Mouse (Mus musculus): ENCODE data around the gene Ap1s1. TPM values are rescaled to one million over a fixed set of nuclear protein-coding genes. Genes with fewer than 3 reads are reported as not detected.
A peak's percentile ranks its signal among the peaks of the same experiment; 100 is the strongest.

The Ap1s1 gene
- total RNA-seq, 1 experiment from 2014 or later, result 9.2 TPM

DNA sequence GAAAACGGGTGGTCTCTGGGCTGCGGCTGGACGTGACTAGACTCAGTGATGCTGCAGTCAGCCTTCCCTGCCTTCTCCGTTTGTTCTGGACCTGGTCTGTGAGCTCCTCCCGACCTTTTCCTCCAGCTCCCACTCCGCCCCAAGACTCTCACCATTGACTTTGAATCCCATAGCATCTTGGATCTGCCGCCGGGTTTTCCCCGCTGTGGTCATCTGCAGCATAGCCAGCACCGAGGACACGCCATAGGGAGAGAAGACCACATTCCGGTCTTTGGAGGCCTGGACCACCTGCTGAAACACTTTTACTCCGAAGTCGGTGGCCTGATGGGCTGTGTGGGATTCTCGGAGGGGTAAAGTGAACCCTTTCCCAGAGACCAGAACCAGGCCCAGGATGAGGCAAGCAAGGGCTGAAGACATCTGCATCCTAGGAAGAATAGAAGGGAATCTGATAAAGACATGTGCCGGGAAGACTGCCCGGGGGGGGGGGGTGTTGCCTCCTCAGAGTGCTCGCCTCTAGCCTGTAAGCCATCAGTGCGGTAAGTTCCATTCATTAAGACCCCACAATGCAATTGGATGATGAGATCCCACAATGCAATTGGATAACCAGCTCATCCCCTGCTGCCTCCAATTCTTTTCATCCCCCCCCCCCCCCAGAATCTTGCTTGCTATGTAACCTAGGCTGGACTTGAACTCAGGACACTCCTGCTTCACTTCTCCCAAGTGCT is 25.1 kb upstream of the Ap1s1 start:
- no peak for ATAC-seq (ENCODE audit: extremely low read depth, insufficient number of reproducible peaks, low FRiP score, poor library complexity, severe bottlenecking)

DNA sequence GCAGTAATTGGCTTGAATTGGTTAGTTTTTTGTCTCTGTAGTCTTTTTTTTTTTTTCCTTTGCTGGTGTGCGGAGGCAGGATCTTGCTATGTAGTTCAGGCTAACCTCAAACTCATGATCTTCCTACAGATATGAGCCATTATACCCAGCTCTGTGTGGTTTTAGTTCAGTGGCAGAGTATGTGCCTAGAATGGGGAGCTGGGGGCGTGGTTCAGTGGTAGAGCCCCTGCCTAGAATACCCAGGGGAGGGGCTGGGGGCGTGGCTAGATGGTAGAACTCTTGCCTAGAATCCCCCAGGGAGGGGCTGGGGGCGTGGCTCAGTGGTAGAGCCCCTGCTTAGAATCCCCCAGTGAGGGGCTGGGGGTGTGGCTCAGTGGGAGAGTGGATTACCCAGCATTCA is 22.8 kb upstream of the Ap1s1 start:
- ATAC-seq (ENCODE audit: extremely low read depth, insufficient number of reproducible peaks, low FRiP score, poor library complexity, severe bottlenecking), result no peak

DNA sequence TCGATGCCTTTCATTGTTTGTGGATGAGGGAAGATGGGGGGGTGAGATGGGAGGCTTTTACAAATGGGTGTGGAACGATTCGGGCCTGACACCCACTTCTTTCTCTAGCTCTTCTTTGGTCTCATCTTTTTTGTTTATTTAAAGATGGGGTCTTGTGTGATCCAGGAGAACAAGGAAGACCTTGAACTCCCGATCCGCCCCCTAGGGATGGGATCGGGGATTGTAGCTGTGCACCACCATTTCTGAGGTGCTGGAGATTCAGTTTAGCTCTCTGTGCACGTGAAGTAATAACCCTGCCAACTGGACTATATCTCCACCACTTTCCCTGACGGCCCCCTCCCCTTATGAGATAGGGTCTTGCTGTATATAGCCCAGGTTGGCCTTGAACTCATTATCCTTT is 20.0 kb upstream of the Ap1s1 start:
- ATAC-seq (ENCODE audit: extremely low read depth, insufficient number of reproducible peaks, low FRiP score, poor library complexity, severe bottlenecking), result no peak

DNA sequence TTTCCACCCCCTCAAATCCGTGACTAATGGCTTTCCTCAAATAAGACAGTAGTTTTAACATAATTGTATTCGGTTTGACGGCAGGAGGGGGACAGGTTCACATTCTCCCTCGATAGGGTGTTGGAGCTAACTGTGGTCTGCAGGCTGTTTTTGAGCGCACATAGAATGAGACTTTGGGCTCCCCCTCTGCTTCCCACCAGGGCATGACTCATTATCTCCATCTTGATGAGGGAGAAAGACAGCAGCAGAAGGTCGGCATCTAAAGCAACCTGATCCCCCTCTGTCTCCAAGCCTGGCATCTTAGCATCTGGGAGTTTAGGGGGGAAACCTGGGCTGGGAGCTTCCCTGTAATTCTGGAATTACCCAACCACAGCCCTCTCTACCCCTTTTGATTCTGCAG is 19.5 kb upstream of the Ap1s1 start:
- no peak for ATAC-seq (ENCODE audit: extremely low read depth, insufficient number of reproducible peaks, low FRiP score, poor library complexity, severe bottlenecking)

DNA sequence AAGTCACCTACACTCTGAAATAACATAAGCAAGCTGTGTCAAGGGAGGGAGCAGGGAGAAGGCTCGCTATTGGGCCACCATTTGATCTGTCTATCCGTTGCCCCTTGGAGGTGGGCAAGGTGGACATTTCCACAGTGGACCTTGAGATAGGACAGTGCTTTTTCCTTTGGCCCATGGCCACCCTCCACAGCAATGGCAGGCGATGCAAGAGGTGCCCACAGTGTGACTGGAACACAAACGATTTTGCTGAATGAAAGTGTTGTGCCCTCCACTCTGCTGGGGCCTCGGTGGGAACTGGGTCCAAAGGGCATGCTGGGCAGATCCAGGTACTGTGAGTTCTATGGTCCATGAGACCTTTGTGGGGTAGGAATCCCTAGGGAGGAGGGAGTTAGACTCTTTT is 16.7 kb upstream of the Ap1s1 start:
- ATAC-seq (ENCODE audit: extremely low read depth, insufficient number of reproducible peaks, low FRiP score, poor library complexity, severe bottlenecking), result no peak

DNA sequence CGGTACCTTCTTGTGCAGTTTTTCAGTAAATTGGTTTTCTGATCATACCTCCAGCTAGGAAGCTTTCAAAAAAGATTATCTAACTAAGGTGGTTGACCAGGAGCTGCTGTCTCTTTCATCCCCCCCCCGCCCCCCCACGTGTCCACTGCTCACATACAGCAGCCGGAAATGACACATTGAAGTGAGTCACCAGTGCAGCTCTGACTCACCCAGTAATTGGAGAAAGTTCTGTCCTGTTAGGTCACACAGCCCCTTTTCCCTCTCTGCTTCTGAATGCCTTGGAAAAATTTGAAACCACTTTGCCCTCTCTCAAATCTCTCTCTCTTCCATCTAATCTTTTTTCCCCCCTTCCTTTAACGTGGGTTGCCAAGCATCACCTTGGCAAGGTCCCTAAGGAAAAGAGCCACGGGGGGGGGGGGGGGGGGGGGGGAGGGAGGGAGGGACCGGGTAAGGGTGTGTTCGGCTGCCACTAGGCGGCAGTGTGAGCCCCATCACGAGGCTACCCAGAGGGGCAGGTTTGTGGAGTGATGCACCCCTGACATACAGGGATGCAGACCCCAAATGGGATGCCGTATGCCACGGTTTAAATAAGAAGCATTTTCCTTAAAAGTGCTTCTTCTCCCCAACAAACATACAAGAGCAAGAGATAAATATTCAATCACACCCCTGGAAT is 16.0 kb upstream of the Ap1s1 start:
- ATAC-seq (ENCODE audit: extremely low read depth, insufficient number of reproducible peaks, low FRiP score, poor library complexity, severe bottlenecking), result no peak

DNA sequence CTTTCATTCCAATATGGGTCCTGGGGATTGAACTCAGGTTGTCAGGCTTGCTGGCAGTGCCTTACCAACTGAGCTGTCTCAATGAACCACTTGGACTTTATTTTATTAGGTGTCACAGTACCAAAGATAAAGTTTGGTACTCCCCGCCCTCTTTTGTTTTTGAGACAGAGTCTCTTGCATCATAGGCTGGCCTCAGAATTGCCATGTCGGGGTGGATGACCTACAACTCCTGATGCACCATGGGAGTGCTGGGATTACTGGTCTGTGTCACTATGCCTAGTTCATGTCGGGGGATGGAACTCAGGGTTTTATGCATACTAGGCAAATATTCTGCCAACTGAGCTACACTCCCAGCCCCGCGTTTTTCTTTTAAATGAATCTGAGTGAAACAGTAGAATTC is 8.9 kb upstream of the Ap1s1 start:
- no peak for ATAC-seq (ENCODE audit: extremely low read depth, insufficient number of reproducible peaks, low FRiP score, poor library complexity, severe bottlenecking)

DNA sequence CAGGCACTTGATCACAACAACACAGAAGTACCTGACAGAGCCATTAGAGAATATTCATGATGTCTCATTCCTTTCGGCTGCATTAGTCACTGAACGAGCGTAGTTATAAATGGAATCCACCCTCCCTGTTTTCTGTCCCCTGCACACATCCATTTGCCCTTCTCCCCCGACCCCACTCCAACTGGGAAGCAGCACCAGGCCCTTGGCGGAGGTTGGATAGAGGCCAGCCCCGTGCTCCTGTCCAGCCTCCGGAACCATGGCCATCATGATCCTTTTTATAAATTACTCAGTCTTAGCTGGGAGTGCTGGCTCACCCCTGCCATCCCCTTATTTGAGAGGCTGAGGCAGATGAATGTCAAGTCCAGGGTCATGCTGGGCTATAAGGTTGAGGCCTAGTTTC is 8.4 kb upstream of the Ap1s1 start:
- no peak for ATAC-seq (ENCODE audit: extremely low read depth, insufficient number of reproducible peaks, low FRiP score, poor library complexity, severe bottlenecking)

DNA sequence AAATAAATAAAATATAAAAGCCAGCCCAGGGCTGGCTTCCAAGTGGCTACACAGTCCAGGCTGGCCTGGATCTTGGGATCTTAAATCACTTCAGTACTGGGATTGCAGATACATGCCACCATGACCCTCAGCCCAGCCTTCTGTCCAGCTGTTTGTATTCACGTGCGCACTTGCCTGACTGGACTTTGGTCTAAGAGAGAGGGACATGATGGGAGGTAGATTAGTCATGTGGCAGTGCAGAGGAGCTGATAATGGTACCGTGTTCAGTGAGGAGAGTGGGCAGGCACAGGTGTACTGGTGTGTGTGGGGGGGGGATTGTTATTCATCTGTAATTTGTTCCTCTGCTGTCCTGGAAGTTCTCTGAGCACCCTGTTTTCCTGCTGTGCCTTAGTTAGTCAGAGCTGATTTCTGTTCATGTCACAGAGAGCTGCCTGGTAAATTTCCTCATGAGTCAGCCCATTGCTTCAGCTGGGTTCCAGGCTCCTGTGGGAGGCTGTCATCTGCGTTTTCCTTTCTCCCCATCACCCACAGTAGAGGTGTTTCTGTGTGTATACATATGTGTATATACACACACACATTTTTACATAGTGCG is 6.1 kb upstream of the Ap1s1 start:
- no peak for ATAC-seq (ENCODE audit: extremely low read depth, insufficient number of reproducible peaks, low FRiP score, poor library complexity, severe bottlenecking)

DNA sequence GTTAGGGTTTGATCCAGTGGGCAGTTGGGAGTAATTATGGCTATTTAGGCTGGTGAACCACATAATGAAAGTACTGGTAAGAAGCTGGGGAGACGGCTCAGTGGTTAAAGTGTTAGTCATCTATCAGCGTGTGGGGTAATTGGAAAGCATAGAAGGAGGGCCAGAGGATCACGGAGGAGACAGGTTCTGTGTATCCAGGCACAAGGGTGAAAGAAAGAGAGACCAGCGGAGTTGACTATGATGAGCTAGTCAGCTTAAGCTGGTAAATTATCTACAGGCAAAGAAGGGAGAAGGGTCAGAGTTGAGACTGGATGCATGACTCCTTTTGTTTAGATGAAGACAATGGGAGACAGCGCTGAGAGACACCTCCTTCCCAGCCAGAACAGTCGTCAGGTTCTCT is 5.2 kb upstream of the Ap1s1 start:
- ATAC-seq (ENCODE audit: extremely low read depth, insufficient number of reproducible peaks, low FRiP score, poor library complexity, severe bottlenecking), result no peak

DNA sequence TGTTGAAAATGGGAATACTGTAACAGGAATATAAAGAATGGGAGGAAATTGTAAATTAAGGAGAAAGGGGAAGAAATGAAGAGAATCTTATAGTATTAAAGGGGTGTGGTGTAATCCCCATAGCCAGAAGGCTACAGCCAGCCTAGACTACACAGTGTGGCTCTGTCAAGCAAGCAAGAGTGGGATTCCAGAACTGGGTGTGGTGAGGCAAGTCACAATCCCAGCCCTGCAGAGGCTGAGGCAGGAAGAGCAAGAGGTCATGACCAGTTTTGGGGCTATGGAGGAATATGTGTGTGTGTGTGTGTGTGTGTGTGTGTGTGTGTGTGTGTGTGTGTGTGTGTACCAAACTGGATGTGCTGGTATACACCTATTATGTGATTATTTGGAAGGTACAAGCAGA is 1.1 kb upstream of the Ap1s1 start:
- ATAC-seq (ENCODE audit: extremely low read depth, insufficient number of reproducible peaks, low FRiP score, poor library complexity, severe bottlenecking), result no peak

DNA sequence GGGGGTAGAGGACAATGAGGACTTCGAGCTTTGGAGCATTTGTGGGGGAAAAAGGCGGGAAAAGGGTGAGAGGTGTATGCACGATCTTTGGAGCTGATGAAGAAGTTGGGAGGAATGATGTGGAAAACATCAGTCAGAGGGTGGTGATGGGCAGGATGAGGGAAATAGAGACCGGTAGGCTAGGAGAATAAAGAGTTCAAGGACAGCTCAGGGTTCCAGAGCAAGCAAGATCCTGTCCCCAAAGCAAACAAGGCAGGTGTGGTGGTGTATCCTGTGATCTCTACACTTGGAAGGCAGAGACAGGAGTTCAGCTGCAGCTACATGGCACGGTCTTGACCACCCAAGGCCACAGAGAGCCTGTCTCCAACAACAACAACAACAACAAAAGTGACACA is 386 bp upstream of the Ap1s1 start:
- ATAC-seq (ENCODE audit: extremely low read depth, insufficient number of reproducible peaks, low FRiP score, poor library complexity, severe bottlenecking), result no peak

DNA sequence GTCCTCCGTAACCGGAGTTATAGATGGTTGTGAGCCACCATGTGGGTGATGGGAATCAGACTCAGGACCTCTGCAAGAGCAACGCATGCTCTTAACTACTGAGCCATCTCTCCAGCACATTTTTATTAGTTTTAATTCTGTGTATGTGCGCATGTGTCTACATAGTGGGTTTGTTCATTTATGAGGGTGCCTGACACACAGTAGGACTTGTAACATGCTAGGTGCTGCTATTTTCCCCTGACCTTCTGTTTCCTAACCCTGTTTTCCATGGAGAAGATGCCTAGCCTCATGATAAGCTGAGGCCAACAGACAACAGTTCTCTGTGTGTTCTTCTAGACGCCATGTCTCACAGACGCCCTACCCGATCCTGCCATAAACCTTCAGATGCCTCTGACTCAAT is 1.9 kb downstream of the Ap1s1 start:
- no peak for ATAC-seq (ENCODE audit: extremely low read depth, insufficient number of reproducible peaks, low FRiP score, poor library complexity, severe bottlenecking)

DNA sequence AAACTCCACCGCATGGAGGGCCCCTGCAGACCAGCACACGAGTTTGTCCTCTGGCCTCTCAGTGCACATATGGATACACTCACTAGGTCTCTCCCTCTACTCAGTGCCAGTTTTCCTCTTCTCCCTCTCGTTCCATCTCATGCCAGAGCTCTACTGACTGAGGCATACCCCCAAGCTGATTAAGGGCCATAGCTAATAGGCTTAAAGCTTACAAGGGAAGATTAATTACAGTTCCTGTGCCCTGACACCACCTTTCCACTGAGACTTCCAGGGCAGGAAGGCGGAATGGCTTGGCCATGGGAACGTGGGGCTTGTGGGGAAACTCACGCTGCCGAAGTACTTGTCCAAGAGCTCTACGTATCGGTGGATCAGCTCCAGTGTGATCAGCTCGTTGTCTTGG is 4.5 kb downstream of the Ap1s1 start:
- ATAC-seq (ENCODE audit: extremely low read depth, insufficient number of reproducible peaks, low FRiP score, poor library complexity, severe bottlenecking), result no peak

DNA sequence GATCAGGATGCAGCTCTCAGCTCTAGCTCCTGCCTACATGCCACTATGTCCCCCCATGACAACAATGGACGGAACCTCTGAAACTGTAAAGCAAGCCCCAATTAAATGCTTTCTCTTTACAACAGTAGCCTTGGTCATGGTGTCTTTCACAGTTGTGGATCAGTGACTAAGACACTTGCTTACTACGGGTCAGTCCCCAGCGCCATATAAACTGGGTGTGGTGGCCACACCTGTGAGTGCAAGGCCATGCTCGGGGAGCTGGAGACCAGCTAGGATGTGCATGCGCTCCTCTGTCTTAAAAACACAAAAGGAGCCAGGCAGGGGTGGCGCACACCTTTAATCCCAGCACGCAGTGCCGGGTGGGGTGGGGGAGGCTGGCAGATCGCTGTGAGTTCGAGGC is 6.5 kb downstream of the Ap1s1 start:
- ATAC-seq (ENCODE audit: extremely low read depth, insufficient number of reproducible peaks, low FRiP score, poor library complexity, severe bottlenecking), result no peak

DNA sequence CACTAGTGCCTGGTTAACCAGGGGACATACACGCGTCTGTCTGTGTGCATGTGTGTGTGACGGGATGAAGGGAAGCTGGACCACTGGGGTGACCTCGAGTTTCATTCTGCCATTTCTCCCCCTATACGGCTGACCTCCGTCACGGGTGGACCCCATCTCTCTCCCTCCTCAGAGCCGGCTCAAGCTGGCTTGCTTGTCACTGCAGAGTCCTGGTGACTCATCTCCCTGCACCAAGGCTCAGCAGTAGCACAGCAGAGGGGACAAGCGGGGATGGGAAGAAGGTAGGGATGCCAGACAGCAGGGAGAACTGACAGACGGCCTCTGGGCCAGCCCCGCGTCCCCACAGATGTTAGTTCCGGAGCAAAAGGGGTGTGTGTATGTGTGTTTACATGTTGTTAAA is 9.7 kb downstream of the Ap1s1 start:
- no peak for ATAC-seq (ENCODE audit: extremely low read depth, insufficient number of reproducible peaks, low FRiP score, poor library complexity, severe bottlenecking)

DNA sequence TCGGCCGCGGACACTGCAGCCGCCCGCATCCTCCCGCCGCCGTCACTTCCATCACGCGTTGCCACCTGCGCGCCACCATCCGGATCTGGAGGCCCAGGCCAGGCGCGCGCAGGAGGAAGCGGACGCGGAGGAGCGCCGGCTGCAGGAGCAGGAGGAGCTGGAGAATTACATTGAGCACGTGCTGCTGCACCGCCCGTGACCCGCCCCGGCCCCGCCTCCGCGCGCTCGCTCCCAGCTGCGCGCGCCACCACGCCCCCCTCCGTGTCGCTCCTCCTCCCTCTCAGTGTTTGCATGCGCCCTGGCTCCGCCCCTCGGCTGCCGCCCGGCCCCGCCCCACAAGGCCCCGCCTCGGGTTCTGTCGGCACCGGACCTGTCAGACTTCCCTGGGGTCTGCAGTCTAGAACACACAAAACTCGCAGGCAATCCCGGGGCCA is 13.3 kb downstream of the Ap1s1 start:
- ATAC-seq (ENCODE audit: extremely low read depth, insufficient number of reproducible peaks, low FRiP score, poor library complexity, severe bottlenecking), result peak; percentile 30

DNA sequence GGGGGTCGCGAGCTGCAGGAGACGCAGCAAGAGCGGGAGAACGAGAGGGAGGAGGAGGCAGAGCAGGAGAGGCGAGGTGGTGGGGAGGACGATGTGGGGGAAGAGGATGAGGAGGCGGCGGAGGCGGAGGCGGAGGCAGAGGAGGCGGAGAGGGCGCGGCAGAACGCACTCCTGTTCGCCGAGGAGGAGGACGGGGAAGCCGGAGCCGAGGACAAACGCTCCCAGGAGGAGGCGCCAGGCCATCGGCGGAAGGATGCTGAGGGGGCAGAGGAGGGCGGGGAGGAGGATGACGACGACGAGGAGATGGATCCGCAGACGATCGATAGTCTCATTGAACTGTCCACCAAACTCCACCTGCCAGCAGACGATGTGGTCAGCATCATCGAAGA is 13.9 kb downstream of the Ap1s1 start:
- ATAC-seq (ENCODE audit: extremely low read depth, insufficient number of reproducible peaks, low FRiP score, poor library complexity, severe bottlenecking), result no peak

DNA sequence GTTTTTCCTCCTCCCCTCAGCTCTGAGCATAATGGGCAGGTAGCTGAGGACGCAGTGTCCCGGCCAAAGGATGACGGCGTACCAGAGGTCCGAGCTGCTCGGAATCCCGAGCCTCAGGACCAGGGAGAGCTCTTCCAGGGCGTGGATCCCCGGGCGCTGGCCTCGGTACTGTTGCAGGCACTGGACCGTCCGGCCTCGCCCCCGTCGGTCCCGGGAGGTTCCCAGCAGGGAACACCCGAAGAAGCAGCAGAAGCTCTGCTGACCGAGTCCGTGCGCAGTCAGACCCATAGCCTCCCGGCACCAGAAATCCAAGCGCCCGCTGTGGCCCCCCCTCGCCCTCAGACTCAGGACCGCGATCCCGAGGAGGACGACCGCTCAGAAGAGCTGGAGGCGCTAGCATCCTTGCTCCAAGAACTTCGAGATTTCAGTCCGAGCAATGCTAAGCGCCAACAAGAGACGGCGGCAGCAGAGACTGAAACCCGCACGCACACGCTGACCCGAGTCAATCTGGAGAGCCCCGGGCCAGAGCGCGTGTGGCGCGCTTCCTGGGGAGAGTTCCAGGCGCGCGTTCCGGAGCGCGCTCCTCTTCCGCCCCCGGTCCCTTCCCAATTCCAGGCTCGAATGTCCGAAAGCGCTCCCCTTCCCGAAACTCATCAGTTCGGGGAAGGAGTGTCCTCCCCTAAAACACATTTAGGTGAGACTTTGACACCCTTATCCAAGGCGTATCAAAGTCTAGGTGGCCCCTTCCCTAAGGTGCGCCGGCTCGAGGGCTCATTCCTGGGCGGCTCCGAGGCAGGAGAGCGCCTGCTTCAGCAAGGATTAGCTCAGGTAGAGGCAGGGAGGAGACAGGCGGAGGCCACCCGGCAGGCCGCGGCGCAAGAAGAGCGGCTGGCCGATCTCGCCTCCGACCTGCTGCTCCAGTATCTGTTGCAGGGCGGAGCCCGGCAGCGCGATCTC is 14.6 kb downstream of the Ap1s1 start:
- ATAC-seq (ENCODE audit: extremely low read depth, insufficient number of reproducible peaks, low FRiP score, poor library complexity, severe bottlenecking), result no peak
